Comparison of ENCODE assay signal across 8 mouse cellular contexts in genomic region chr6:67228459-67229107, GRCm38 (mm10). TPM values are rescaled to one million over a fixed set of nuclear protein-coding genes. Genes with fewer than 3 reads are reported as not detected.
DNase-seq lines count a peak whose midpoint lies in the region; ATAC-seq and TF ChIP-seq lines count a peak whose summit lies in the region.

No protein-coding gene starts in this region.

- H3K27me3 ChIP-seq in CH12.LX (replicated peaks), result no peaks in the 10 kb centered on the region
- H3K27me3 ChIP-seq in forebrain, embryonic 13.5 days, result 0 out of 2 replicates have a peak, but pooled peaks cover 3% of the 10 kb centered on the region
- peaks cover 34% of the 10 kb centered on the region for H3K27me3 ChIP-seq in liver, embryonic 12.5 days (replicated peaks)
- peaks cover 7% of the 10 kb centered on the region; the same call in 1 of the 2 replicates for H3K27me3 ChIP-seq in neural tube, embryonic 12.5 days (replicated peaks)

- no peak overlapping the region for H3K9ac ChIP-seq in CH12.LX (ENCODE audit: insufficient read depth, low read depth)
- 0 out of 2 replicates have a peak overlapping the region, but pooled peaks have one; percentile 26 for H3K9ac ChIP-seq in forebrain, embryonic 13.5 days
- no peak overlapping the region for H3K9ac ChIP-seq in liver, embryonic 12.5 days
- H3K9ac ChIP-seq in neural tube, embryonic 12.5 days, result 0 out of 2 replicates have a peak overlapping the region, but pooled peaks have one; percentile 13

- no peaks in the 10 kb centered on the region for H3K79me2 ChIP-seq in CH12.LX (replicated peaks; ENCODE audit: control insufficient read depth, extremely low read depth, insufficient read depth, poor library complexity, severe bottlenecking)

- DNase-seq in CH12.LX (ENCODE audit: extremely low read depth), result no peak
- DNase-seq in heart, postnatal 4 days, result peak; percentile 51
- DNase-seq in ovary, postnatal 14 days (ENCODE audit: low spot score), result no peak
- no peak for DNase-seq in spleen, postnatal 36 days (ENCODE audit: low spot score in 2 of 2)

- H3K36me3 ChIP-seq in CH12.LX (replicated peaks in 1 of 2; ENCODE audit: control insufficient read depth in 1 of 2, insufficient read depth in 1 of 2, low read length in 1 of 2), result no peaks in the 10 kb centered on the region
- H3K36me3 ChIP-seq in forebrain, embryonic 13.5 days (ENCODE audit: poor library complexity, severe bottlenecking), result no peaks in the 10 kb centered on the region
- no peaks in the 10 kb centered on the region for H3K36me3 ChIP-seq in liver, embryonic 12.5 days
- H3K36me3 ChIP-seq in neural tube, embryonic 12.5 days, result no peaks in the 10 kb centered on the region

- ATAC-seq in forebrain, embryonic 13.5 days, result peak; percentile 77
- ATAC-seq in liver, embryonic 12.5 days, result no peak
- peak; percentile 76 for ATAC-seq in neural tube, embryonic 12.5 days (ENCODE audit: low FRiP score, low read depth)

- TF ChIP-seq CTCF in CH12.LX (conservative IDR thresholded peaks at IDR 0.05 in 1 of 2, IDR thresholded peaks at IDR 0.05 in 1 of 2; ENCODE audit: low read depth in 2 of 2, low read length in 2 of 2), result no peak

- TF ChIP-seq EP300 in CH12.LX (IDR thresholded peaks at IDR 0.05; ENCODE audit: low read length), result no peak

- H3K4me2 ChIP-seq in CH12.LX (ENCODE audit: insufficient read depth, low read depth, poor library complexity, severe bottlenecking), result 0 out of 2 replicates have a peak overlapping the region, but pooled peaks have one; percentile 0
- H3K4me2 ChIP-seq in forebrain, embryonic 13.5 days, result peak overlapping the region; percentile 51
- H3K4me2 ChIP-seq in liver, embryonic 12.5 days, result peak overlapping the region; percentile 55
- peak overlapping the region; percentile 53 for H3K4me2 ChIP-seq in neural tube, embryonic 12.5 days (replicated peaks)

- no peak overlapping the region for H3K4me3 ChIP-seq in CH12.LX (replicated peaks in 1 of 3; ENCODE audit: low read depth in 2 of 3, low read length in 2 of 3, poor library complexity in 1 of 3)
- peak overlapping the region; percentile 51 for H3K4me3 ChIP-seq in brown adipose tissue, adult 24 weeks (ENCODE audit: insufficient read depth, low read depth, low read length)
- H3K4me3 ChIP-seq in forebrain, embryonic 13.5 days, result 0 out of 2 replicates have a peak overlapping the region, but pooled peaks have one; percentile 4
- peak overlapping the region; percentile 24 for H3K4me3 ChIP-seq in liver, embryonic 12.5 days
- peak overlapping the region; percentile 13; the same call in 1 of the 2 replicates for H3K4me3 ChIP-seq in neural tube, embryonic 12.5 days

- in situ Hi-C loops in CH12.LX (cut with MboI; ENCODE audit: low pct_ligation_motif_present, low pct_unique_long_range_greater_than_20kb, low sequenced_read_pairs), result no loop called here

- dilution Hi-C loops in CH12.LX (cut with MboI; ENCODE audit: extremely low pct_ligation_motif_present, extremely low pct_unique_long_range_greater_than_20kb, low sequenced_read_pairs), result no loop called here

- no peak for TF ChIP-seq POLR2A in CH12.LX (IDR thresholded peaks at IDR 0.05; ENCODE audit: low read depth, low read length)

- no peaks in the 10 kb centered on the region for H3K4me1 ChIP-seq in CH12.LX (ENCODE audit: control insufficient read depth in 1 of 2, insufficient read depth in 2 of 2)
- H3K4me1 ChIP-seq in brown adipose tissue, adult 24 weeks (ENCODE audit: control insufficient read depth, insufficient read depth, insufficient read length, low read length), result peaks cover 2% of the 10 kb centered on the region; the same call in 1 of the 2 replicates
- peaks cover 9% of the 10 kb centered on the region for H3K4me1 ChIP-seq in forebrain, embryonic 13.5 days
- H3K4me1 ChIP-seq in liver, embryonic 12.5 days, result peaks cover 11% of the 10 kb centered on the region
- peaks cover 10% of the 10 kb centered on the region for H3K4me1 ChIP-seq in neural tube, embryonic 12.5 days

- H3K9me3 ChIP-seq in CH12.LX (replicated peaks; ENCODE audit: low read length), result no peaks in the 10 kb centered on the region
- no peaks in the 10 kb centered on the region for H3K9me3 ChIP-seq in forebrain, embryonic 13.5 days (replicated peaks)
- no peaks in the 10 kb centered on the region for H3K9me3 ChIP-seq in liver, embryonic 12.5 days (replicated peaks)
- H3K9me3 ChIP-seq in neural tube, embryonic 12.5 days, result no peaks in the 10 kb centered on the region

- TF ChIP-seq RAD21 in CH12.LX (IDR thresholded peaks at IDR 0.05; ENCODE audit: low read depth, low read length), result no peak

- whole genome bisulfite sequencing in forebrain, embryonic 13.5 days, result 9% methylated on average over 18 of the region's 18 CpGs
- 19% methylated on average over 18 of the region's 18 CpGs for WGBS in liver, embryonic 12.5 days (ENCODE audit: insufficient replicate concordance)
- 10% methylated on average over 18 of the region's 18 CpGs for WGBS in neural tube, embryonic 12.5 days

- no peak overlapping the region for H3K27ac ChIP-seq in CH12.LX (ENCODE audit: insufficient read depth, low read depth)
- H3K27ac ChIP-seq in brown adipose tissue, adult 24 weeks (replicated peaks; ENCODE audit: low read depth, low read length), result peak overlapping the region; percentile 62; the same call in 1 of the 2 replicates
- no peak overlapping the region for H3K27ac ChIP-seq in forebrain, embryonic 13.5 days
- no peak overlapping the region for H3K27ac ChIP-seq in liver, embryonic 12.5 days
- no peak overlapping the region for H3K27ac ChIP-seq in neural tube, embryonic 12.5 days

TF ChIP-seq in CH12.LX, 34 proteins besides CTCF, POLR2A, EP300 and RAD21:
- TF ChIP-seq USF1 (IDR thresholded peaks at IDR 0.05; ENCODE audit: low read depth, low read length), result no peak
- no peak for TF ChIP-seq USF2 (conservative IDR thresholded peaks at IDR 0.05; ENCODE audit: low read depth, low read length)
- no peak for TF ChIP-seq HCFC1 (IDR thresholded peaks at IDR 0.05; ENCODE audit: low read depth, low read length)
- TF ChIP-seq ETS1 (conservative IDR thresholded peaks at IDR 0.05; ENCODE audit: low read depth, low read length), result no peak

RNA-seq across cellular contexts. Expression of gene Serbp1, which starts 9.4 kb away (rescaled TPM):
- total RNA-seq in CH12.LX (2012; rRNA removed) (835 and 931 TPM in 2 replicates), CH12.LX (2014; rRNA removed) (828 and 923 TPM in 2 replicates)
- polyA plus RNA-seq in CH12.LX (2012; ENCODE audit: insufficient read length, low read depth), result 2,454 and 2,884 TPM in 2 replicates
- polyA plus RNA-seq in brown adipose tissue, adult 24 weeks (2012; ENCODE audit: insufficient read depth, insufficient read length, missing spikeins), result 342 and 418 TPM in 2 replicates
- polyA plus RNA-seq in forebrain, embryonic 13.5 days (2015; fragmentation: Nextera tagmentation; extraction: Ambion mirVana), result 351 and 352 TPM in 2 replicates
- 100 to 1,000 TPM; 311 to 319 TPM for total RNA-seq in heart, postnatal 4 days (2021)
- polyA plus RNA-seq in liver, embryonic 12.5 days (2016; fragmentation: Nextera tagmentation; extraction: Ambion mirVana), result 513 and 532 TPM in 2 replicates
- polyA plus RNA-seq in neural tube, embryonic 12.5 days (2016; fragmentation: Nextera tagmentation; extraction: Ambion mirVana), result 428 and 429 TPM in 2 replicates

Comparison
In these comparisons a context has a peak if more than half of its experiments do, and no peak if none do; other contexts are left out.
1. H3K4me2 ChIP-seq: peak in every context shown above with its lines; median percentile 55 in liver, embryonic 12.5 days; 53 in neural tube, embryonic 12.5 days; 51 in forebrain, embryonic 13.5 days; 0 in CH12.LX.
2. H3K4me3 ChIP-seq: peak in brown adipose tissue, adult 24 weeks (single experiment), forebrain, embryonic 13.5 days (single experiment), liver, embryonic 12.5 days (single experiment) and neural tube, embryonic 12.5 days (single experiment); none in CH12.LX (0 of 3).
3. H3K9ac ChIP-seq: peak in forebrain, embryonic 13.5 days (single experiment) and neural tube, embryonic 12.5 days (single experiment); none in CH12.LX (single experiment) and liver, embryonic 12.5 days (single experiment).